Mouse (Mus musculus) C2C12 (cell line): ENCODE measurements around the gene Plxdc1.

Experiments
- CTCF ChIP-seq: IDR thresholded peaks from one replicate; pipeline ENCODE4 v1.5.1; 2011; ENCODE audit not compliant: control insufficient read depth, insufficient read depth, insufficient read length
- FOSL1 ChIP-seq: IDR thresholded peaks from one replicate; pipeline ENCODE4 v1.8.0; 2011; ENCODE audit warnings: mild to moderate bottlenecking, low read length; ENCODE audit not compliant: poor library complexity, insufficient read depth, severe bottlenecking
- MAX ChIP-seq: IDR thresholded peaks from one replicate; pipeline ENCODE4 v1.6.1; 2011; ENCODE audit warnings: mild to moderate bottlenecking, control low read depth
- MYOD1 ChIP-seq: IDR thresholded peaks from one replicate; pipeline ENCODE4 v1.6.1; 2011; ENCODE audit warnings: low read depth; ENCODE audit not compliant: control insufficient read depth, insufficient read length
- MYOG ChIP-seq: IDR thresholded peaks from one replicate; pipeline ENCODE4 v1.6.1; 2011; ENCODE audit not compliant: control insufficient read depth, insufficient read length; ENCODE audit errors: extremely low read depth

- no peak for TF ChIP-seq CTCF
- no peak for TF ChIP-seq MYOD1
- no peak for TF ChIP-seq MAX
- no peak for TF ChIP-seq MYOG
- no peak for TF ChIP-seq FOSL1
These were observed 100.8 kb downstream of the Plxdc1 start for GRCm38 (mm10) chr11:97885296-97885915.
